Mouse (Mus musculus): Measurements from ENCODE around the gene Kcnmb4.

DNA sequence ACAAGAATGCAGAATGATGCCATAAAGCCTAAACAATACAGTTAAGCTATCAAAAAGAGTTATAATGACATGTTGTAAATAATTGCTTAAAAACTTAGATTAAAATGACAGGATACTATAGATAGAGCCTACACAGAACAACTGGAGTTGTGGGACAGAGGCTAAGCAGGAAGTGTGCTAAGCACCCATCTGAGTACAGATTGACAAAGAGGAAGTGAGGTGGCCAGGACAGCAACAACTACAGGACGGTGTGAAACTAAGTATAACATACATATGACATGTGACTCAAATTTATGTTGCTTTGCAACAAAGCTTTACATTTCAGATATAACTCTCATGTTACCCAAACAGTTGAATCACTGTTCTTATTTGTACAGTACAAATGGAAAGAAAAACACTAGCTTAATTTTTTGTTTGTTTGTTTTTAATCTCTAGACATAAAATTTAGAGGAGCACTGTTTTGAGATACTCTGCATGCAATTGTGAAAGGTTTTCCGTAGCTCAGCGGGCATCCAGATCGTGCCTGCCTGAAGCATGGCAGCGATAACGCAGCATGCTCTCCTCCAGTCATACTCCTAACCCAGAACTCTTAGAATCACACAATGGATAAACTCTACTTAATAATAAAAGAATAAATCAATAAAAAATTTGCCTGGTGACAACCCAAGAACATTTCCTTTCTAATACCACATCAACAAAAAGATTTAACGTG lies 31.8 kb upstream of the Kcnmb4 start:
- TF ChIP-seq POLR2A (IDR thresholded peaks at IDR 0.05; ENCODE audit: extremely low read depth, insufficient read depth, low read length) (no peak), CTCF (IDR thresholded peaks at IDR 0.05; ENCODE audit: extremely low read depth, insufficient read depth, low read length) (no peak)
